Mouse (Mus musculus) bone marrow macrophage, adult 2 months (primary cell): ENCODE data around the gene Tspyl3.

Experiments
- CTCF ChIP-seq: IDR thresholded peaks from 2 replicates; pipeline ENCODE4 v1.5.1; 2012; ENCODE audit warnings: low read depth, mild to moderate bottlenecking, low read length, moderate library complexity
- POLR2A ChIP-seq: IDR thresholded peaks from 2 replicates; pipeline ENCODE4 v1.6.1; 2012; ENCODE audit warnings: mild to moderate bottlenecking, low read depth, low read length, borderline replicate concordance

DNA sequence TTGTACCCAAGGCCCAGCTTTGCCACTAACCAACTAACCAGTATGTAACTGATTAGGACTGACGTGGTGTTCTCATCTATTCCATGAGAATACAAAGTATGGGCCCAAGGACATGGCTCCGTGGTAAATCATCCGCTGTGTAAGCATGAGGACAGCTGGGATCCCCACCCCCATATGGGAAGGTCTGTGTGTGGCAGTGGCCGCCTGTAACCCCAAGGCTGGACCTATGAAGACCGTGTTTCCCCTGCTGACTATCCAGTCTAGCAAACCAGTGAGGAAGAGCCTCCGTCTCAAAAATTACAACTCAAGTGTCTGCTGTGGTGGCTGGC lies 49.6 kb upstream of the Tspyl3 start:
- TF ChIP-seq POLR2A, result no peak
- no peak for TF ChIP-seq CTCF
